Mouse (Mus musculus) thymus, adult 2 months (tissue): Measurements from ENCODE around the gene Mthfd2.

Source experiments
- CTCF ChIP-seq: fragments of 200-500 bp; IDR thresholded peaks from 2 replicates; pipeline ENCODE4 v1.5.1; 2012; ENCODE audit warnings: mild to moderate bottlenecking, control low read depth, low read length, moderate library complexity, borderline replicate concordance; ENCODE audit not compliant: control insufficient read depth, poor library complexity, insufficient read depth; ENCODE audit errors: extremely low read depth
- POLR2A ChIP-seq: fragments of 200-500 bp; IDR thresholded peaks from 2 replicates; pipeline ENCODE4 v1.6.1; 2012; ENCODE audit warnings: mild to moderate bottlenecking, low read length, control low read depth, moderate library complexity; ENCODE audit not compliant: control insufficient read depth, poor library complexity, insufficient read depth; ENCODE audit errors: extremely low read depth

DNA sequence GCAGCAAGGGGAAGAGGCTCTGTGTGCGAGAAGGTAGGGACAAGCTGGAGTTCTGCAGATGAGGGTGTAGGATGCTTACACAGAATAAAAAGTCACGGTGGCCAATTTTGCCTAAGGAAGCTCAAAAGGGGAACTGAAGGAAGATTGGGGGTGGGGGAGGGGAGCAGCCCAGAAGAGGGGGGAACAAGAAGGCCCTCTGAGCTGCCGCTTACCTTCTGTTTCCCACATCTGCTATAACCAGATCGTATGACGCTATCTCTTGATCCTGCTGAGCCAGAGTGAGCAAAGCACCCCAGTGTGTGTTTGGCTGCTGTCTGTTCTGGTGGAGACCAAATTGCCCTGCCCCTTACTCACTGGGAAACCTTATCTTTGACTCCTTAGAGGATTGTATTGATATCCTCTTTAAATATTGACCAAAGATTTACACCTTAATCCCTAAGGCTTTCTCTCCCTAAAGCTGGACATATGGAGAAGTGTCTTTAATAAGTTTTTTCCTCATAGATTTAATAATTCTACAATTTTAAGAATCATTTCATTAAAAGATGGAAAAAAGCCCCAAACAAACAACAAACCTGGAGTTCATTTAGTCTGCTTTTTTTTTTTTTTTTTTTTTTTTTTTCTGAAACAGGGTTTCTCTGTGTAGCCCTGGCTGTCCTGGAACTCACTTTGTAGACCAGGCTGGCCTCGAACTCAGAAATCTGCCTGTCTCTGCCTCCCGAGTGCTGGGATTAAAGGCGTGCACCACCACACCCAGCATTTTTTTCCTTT is 1.9 kb downstream of the Mthfd2 start:
- TF ChIP-seq CTCF, result no peak
- no peak for TF ChIP-seq POLR2A
